Mouse (Mus musculus): ENCODE results near the gene Gm42906. TPM values are rescaled to one million over a fixed set of nuclear protein-coding genes. Genes with fewer than 3 reads are reported as not detected.

Gene Gm42906
- total and polyA plus RNA-seq, 3 experiments: not detected

DNA sequence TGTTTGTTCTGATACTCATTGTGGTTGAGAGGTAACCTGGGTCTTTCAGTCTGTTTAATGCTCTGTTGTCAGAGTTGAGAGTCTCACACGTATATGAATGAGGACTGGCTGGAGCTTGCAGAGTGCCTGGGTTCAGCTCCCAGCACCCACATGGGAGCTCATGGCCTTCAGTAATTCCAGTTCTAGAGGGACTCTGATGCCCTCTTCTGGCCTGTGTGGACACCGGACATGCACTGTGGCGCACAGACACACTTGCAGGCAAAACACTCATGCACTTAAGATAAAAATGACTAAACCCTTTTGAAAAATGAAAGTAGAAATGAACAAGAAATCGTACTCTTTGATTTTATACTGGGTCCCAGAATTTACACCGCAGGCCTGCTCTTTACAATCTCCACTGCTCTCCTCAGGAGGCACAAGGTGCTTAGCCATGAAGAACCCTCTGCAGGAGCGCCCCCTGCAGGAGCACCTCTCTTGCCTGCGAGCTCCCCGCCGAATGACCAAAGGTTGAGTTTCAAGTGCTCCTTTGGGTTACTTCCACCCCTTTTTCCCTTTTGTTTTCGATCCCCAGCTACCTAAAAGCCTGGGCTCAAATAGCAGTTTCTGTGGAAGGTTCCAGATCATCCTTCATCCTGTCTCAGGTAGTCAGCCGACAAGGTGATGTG lies 372.4 kb downstream of the Gm42906 start:
- DNase-seq (ENCODE audit: low read depth, low spot score): no peak
- Histone ChIP-seq H3K4me1 (ENCODE audit: control insufficient read depth in 1 of 2, insufficient read depth in 2 of 2, low read length in 2 of 2) (no peaks in the 10 kb centered on the region), H3K36me3 (ENCODE audit: control insufficient read depth in 1 of 2, insufficient read depth in 2 of 2, low read length in 2 of 2) (no peaks in the 10 kb centered on the region), H3K4me3 (ENCODE audit: control insufficient read depth in 1 of 2, insufficient read depth in 1 of 2, low read depth in 2 of 2, low read length in 2 of 2) (no peak overlapping the region), H3K79me2 (ENCODE audit: control insufficient read depth, insufficient read depth, low read length, poor library complexity) (no peaks in the 10 kb centered on the region), H3K27me3 (ENCODE audit: control insufficient read depth in 1 of 2, insufficient read depth in 2 of 2, low read length in 2 of 2) (no peaks in the 10 kb centered on the region), H3K27ac (ENCODE audit: control insufficient read depth, low read depth, low read length) (no peak overlapping the region), H3K9ac (ENCODE audit: control insufficient read depth, low read depth, low read length, poor library complexity, severe bottlenecking) (no peak overlapping the region), H3K9me3 (replicated peaks; ENCODE audit: insufficient read depth, low read length) (no peaks in the 10 kb centered on the region; the same call in 1 of the 2 replicates)
- TF ChIP-seq POLR2AphosphoS5 (IDR thresholded peaks at IDR 0.05; ENCODE audit: borderline replicate concordance, low read depth, low read length): no peak
- 0 out of 6 replicates have a peak, but pooled peaks of 1 of the 3 experiments have one; percentile 14 for TF ChIP-seq CTCF (IDR thresholded peaks at IDR 0.05 in 2 of 3, conservative IDR thresholded peaks at IDR 0.05 in 1 of 3; ENCODE audit: control insufficient read depth in 1 of 3, insufficient read depth in 1 of 3, low read depth in 2 of 3, low read length in 3 of 3, poor library complexity in 1 of 3, severe bottlenecking in 1 of 3)

DNA sequence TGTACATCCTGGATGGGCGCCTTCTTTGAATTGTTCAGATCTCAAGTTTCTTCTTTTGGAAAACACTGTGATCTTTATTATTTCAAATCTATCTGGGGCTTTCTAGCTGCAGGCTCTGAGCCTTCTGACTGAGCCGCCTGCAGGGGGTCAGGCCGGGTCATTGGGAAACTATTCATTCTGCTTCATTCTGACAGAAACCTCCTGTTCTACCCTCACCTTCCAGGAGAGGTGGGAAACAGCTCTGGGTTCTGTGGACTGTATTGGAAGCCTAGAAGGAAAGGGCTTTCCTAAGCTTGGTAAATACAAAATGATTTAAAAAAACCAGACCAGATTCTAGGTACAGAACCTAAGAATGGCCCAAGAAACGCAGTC lies 373.2 kb downstream of the Gm42906 start:
- no peak for DNase-seq (ENCODE audit: low read depth, low spot score)
- H3K27me3 ChIP-seq (ENCODE audit: control insufficient read depth in 1 of 2, insufficient read depth in 2 of 2, low read length in 2 of 2): no peaks in the 10 kb centered on the region
- H3K9ac ChIP-seq (ENCODE audit: control insufficient read depth, low read depth, low read length, poor library complexity, severe bottlenecking): no peak overlapping the region
- H3K4me1 ChIP-seq (ENCODE audit: control insufficient read depth in 1 of 2, insufficient read depth in 2 of 2, low read length in 2 of 2): no peaks in the 10 kb centered on the region
- no peaks in the 10 kb centered on the region; the same call in 1 of the 2 replicates for H3K9me3 ChIP-seq (replicated peaks; ENCODE audit: insufficient read depth, low read length)
- H3K4me3 ChIP-seq (ENCODE audit: control insufficient read depth in 1 of 2, insufficient read depth in 1 of 2, low read depth in 2 of 2, low read length in 2 of 2): no peak overlapping the region
- no peaks in the 10 kb centered on the region for H3K36me3 ChIP-seq (ENCODE audit: control insufficient read depth in 1 of 2, insufficient read depth in 2 of 2, low read length in 2 of 2)
- TF ChIP-seq MYC (IDR thresholded peaks at IDR 0.05; ENCODE audit: low read depth, low read length) (no peak), NELFE (IDR thresholded peaks at IDR 0.05; ENCODE audit: low read depth, low read length) (no peak), CHD1 (IDR thresholded peaks at IDR 0.05; ENCODE audit: low read depth, low read length) (no peak), SMC3 (IDR thresholded peaks at IDR 0.05; ENCODE audit: low read depth, low read length) (no peak), ZMIZ1 (IDR thresholded peaks at IDR 0.05; ENCODE audit: low read depth, low read length) (no peak), ZC3H11A (IDR thresholded peaks at IDR 0.05; ENCODE audit: low read depth, low read length) (no peak), TCF12 (IDR thresholded peaks at IDR 0.05; ENCODE audit: low read depth, low read length) (no peak), EP300 (IDR thresholded peaks at IDR 0.05; ENCODE audit: low read depth in 1 of 2, low read length in 2 of 2) (no peak), ETS1 (IDR thresholded peaks at IDR 0.05; ENCODE audit: low read depth, low read length) (no peak), UBTF (IDR thresholded peaks at IDR 0.05; ENCODE audit: borderline replicate concordance, insufficient read depth, low read depth, low read length) (no peak), MAFK (IDR thresholded peaks at IDR 0.05; ENCODE audit: borderline replicate concordance, low read depth, low read length) (no peak), GATA1 (IDR thresholded peaks at IDR 0.05; ENCODE audit: low read depth, low read length) (no peak), POLR2A (IDR thresholded peaks at IDR 0.05; ENCODE audit: control insufficient read depth in 1 of 2, insufficient read depth in 1 of 2, low read depth in 1 of 2, low read length in 2 of 2, poor library complexity in 1 of 2) (no peak), MYB (IDR thresholded peaks at IDR 0.05; ENCODE audit: low read depth, low read length) (no peak), NRF1 (IDR thresholded peaks at IDR 0.05; ENCODE audit: insufficient read depth, low read depth, low read length, poor library complexity, severe bottlenecking) (no peak)
- H3K27ac ChIP-seq (ENCODE audit: control insufficient read depth, low read depth, low read length): no peak overlapping the region
- H3K79me2 ChIP-seq (ENCODE audit: control insufficient read depth, insufficient read depth, low read length, poor library complexity): no peaks in the 10 kb centered on the region

Measured in MEL (cell line).